Mouse (Mus musculus): ENCODE results near the gene Slc12a6. TPM values are rescaled to one million over a fixed set of nuclear protein-coding genes. Genes with fewer than 3 reads are reported as not detected.

The Slc12a6 gene
- polyA plus RNA-seq, 1 experiment from 2014 or later, result 7.4 TPM

DNA sequence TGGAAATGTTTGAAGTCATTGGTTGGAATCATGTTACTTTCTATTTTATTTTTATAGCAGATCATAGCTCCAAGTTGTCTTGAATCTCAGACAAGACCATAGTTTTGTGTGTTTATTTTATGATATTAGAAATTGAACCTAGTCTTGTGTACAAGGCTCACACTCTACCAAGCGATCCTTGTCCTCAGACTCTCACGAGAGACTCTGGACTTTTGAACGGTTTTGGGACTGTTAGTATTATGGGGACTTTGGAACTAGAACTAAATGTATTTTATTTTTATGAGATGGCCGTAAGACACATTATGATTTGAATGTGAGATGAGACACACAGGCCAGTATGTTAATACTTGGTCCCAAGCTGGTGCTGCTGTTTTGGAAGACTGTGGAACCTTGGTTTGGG, 32.6 kb downstream of the Slc12a6 start:
- H3K36me3 ChIP-seq, result no peaks in the 10 kb centered on the region
- no peaks in the 10 kb centered on the region for H3K27me3 ChIP-seq (ENCODE audit: low read depth, poor library complexity, severe bottlenecking)
- H3K27ac ChIP-seq (replicated peaks), result no peak overlapping the region
- no peaks in the 10 kb centered on the region for H3K9me3 ChIP-seq (replicated peaks)
- no peak overlapping the region for H3K4me3 ChIP-seq
- DNase-seq (ENCODE audit: low spot score), result no peak
- H3K4me1 ChIP-seq, result no peaks in the 10 kb centered on the region
- WGBS, result 94% methylated on average over 4 of the region's 4 CpGs

DNA sequence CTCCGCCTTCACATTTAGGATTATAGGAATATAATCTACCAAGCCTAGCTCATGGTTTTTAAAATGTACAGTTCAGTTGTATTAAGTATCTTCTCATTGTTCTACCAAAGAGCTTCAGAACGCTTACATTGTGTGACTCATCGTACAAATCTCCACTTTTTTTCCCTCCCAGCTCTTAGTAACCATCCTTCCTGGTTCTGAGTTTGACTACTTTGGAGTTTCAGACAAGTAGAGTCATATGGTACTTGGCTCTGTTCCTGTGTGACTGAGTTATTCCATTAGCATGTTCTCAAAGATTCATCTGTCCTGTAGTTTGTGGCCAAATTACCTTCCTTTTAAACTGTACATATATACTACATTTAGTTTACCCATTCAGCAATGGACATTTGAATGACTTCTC, 43.0 kb downstream of the Slc12a6 start:
- Histone ChIP-seq H3K27me3 (ENCODE audit: low read depth, poor library complexity, severe bottlenecking) (no peaks in the 10 kb centered on the region), H3K4me1 (no peaks in the 10 kb centered on the region), H3K27ac (replicated peaks) (no peak overlapping the region), H3K4me3 (no peak overlapping the region), H3K9me3 (replicated peaks) (no peaks in the 10 kb centered on the region), H3K36me3 (no peaks in the 10 kb centered on the region)
- 93% methylated on average over 3 of the region's 3 CpGs for WGBS
- DNase-seq (ENCODE audit: low spot score), result no peak

DNA sequence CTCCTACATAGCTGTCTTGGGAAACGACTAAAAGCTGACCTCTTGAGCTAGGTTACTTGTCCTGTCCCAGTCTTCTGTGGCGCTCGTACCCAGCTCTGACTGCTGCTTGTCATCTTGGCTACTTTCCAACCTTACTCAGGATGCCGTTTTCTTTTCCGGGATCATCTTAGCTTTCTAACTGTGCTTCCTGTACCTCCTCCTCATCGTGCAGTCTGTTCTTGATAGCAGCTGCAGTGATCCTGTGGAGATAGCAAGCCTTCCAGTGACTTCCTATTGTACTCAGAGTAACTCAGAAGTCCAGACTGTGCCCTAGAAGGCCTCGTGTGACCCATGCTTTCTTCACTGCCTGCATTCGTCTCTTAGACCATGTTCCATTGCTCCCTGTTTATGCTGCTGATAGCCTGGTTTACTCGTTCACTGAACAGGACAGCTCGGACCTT, 43.6 kb downstream of the Slc12a6 start:
- DNase-seq (ENCODE audit: low spot score), result no peak
- no peaks in the 10 kb centered on the region for H3K27me3 ChIP-seq (ENCODE audit: low read depth, poor library complexity, severe bottlenecking)
- WGBS, result 84% methylated on average over 10 of the region's 10 CpGs

DNA sequence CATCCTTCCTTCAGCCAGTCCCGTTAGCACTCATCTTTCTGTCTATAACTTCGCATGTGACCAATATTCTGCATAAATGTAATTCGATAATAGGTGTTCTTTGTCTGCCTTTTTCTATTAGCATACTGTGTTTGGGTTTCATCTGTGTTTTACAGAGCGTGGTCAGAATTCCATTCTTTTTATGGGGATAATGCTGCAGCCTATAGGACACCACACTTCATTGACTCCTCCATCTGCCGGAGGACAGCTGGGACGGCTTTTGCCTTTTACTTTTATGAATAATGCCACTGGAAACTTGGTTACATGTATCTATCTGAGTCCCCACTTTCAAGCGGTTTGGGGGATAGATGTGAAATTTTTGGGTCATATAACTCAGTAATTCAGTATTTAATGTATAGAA, 50.0 kb downstream of the Slc12a6 start:
- DNase-seq (ENCODE audit: low spot score), result no peak
- no peaks in the 10 kb centered on the region for H3K9me3 ChIP-seq (replicated peaks)
- H3K27ac ChIP-seq (replicated peaks), result no peak overlapping the region
- H3K36me3 ChIP-seq, result no peaks in the 10 kb centered on the region
- WGBS, result 91% methylated on average over 7 of the region's 7 CpGs
- H3K4me1 ChIP-seq, result no peaks in the 10 kb centered on the region
- H3K4me3 ChIP-seq, result no peak overlapping the region
- no peaks in the 10 kb centered on the region for H3K27me3 ChIP-seq (ENCODE audit: low read depth, poor library complexity, severe bottlenecking)

More for the DNA sequence above, 43.6 kb downstream of the Slc12a6 start:
- Histone ChIP-seq H3K4me3 (no peak overlapping the region), H3K27ac (replicated peaks) (no peak overlapping the region), H3K9me3 (replicated peaks) (no peaks in the 10 kb centered on the region), H3K4me1 (no peaks in the 10 kb centered on the region), H3K36me3 (no peaks in the 10 kb centered on the region)

DNA sequence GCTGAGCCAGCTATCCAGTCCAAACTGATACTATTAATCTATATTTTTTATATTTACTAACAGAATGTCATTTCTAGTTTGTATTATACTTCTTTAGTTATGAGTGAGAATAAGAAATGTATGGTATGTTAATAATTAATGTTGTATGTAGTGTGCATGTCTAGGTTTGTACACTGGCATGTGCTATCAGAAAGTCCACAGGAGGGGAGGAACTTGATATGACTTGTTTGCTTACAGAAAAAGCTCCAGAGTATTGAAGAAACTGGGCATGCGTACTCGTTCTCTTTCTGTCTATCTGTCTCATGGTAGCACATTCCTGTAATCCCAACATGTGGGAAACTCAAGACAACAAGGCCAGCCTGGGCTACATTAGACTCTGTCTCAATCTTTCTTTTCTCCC, 52.6 kb downstream of the Slc12a6 start:
- no peak for DNase-seq (ENCODE audit: low spot score)
- Histone ChIP-seq H3K4me3 (no peak overlapping the region), H3K9me3 (replicated peaks) (no peaks in the 10 kb centered on the region), H3K4me1 (no peaks in the 10 kb centered on the region), H3K27ac (replicated peaks) (no peak overlapping the region), H3K36me3 (no peaks in the 10 kb centered on the region), H3K27me3 (ENCODE audit: low read depth, poor library complexity, severe bottlenecking) (no peaks in the 10 kb centered on the region)
- 91% methylated on average over 2 of the region's 2 CpGs for WGBS

DNA sequence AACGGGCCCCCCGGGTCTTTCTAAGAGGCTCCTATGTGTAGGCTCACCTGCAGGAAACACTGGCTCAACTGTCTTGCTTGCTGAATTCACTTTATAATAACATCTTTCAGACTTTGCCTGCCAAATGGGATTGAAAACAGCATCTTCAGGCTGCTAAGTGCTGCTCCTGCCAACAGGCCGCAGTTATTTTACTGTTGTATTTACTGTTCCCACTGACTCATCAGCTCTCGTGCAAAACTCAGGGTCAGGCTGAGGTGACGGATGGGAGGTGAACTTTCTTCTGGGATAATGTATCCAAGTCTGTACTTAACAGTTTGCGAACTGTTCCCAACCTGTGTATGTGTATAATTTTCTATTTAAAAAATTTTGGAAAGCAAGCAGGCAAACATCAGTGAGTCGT, 53.3 kb downstream of the Slc12a6 start:
- Histone ChIP-seq H3K27me3 (ENCODE audit: low read depth, poor library complexity, severe bottlenecking) (no peaks in the 10 kb centered on the region), H3K4me3 (no peak overlapping the region), H3K27ac (replicated peaks) (no peak overlapping the region), H3K36me3 (no peaks in the 10 kb centered on the region), H3K4me1 (no peaks in the 10 kb centered on the region), H3K9me3 (replicated peaks) (no peaks in the 10 kb centered on the region)
- WGBS, result 89% methylated on average over 7 of the region's 7 CpGs
- no peak for DNase-seq (ENCODE audit: low spot score)

DNA sequence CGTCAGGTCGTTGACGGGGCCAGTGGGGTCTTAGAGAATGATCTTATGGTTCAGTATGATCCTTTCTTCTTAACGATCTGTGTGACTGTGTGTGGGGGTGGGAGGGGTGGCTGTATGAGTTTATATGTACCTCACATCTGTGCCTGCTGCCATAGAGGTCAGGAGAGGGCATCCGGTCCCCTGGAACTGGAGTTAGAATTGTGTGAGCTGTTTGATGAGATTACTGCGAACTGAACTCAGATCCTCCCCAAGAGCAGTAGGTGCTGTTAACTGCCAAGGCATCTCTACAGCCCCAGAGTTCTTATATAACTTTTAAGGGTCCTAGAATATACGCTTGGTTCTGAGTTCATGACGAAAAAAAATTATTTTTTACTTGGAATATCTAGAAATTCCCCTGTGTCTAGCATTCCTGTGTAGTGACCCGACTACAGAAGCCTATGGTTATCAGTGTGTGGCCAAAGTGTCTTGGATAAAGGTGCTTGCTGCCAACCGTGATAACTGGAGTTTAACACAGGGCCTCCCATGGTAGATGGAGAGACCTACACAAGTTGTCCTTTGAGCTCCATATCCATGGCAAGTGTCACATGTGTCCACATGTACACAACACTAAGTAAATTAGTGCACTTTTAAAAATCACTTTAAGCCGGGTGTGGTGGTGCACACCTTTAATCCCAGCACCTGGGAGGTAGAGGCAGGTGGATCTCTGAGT, 62.6 kb downstream of the Slc12a6 start:
- H3K4me3 ChIP-seq, result no peak overlapping the region
- no peaks in the 10 kb centered on the region for H3K27me3 ChIP-seq (ENCODE audit: low read depth, poor library complexity, severe bottlenecking)
- H3K9me3 ChIP-seq (replicated peaks), result no peaks in the 10 kb centered on the region
- no peak overlapping the region for H3K27ac ChIP-seq (replicated peaks)
- no peak for DNase-seq (ENCODE audit: low spot score)
- H3K4me1 ChIP-seq, result no peaks in the 10 kb centered on the region
- no peaks in the 10 kb centered on the region for H3K36me3 ChIP-seq
- 91% methylated on average over 11 of the region's 11 CpGs for WGBS

DNA sequence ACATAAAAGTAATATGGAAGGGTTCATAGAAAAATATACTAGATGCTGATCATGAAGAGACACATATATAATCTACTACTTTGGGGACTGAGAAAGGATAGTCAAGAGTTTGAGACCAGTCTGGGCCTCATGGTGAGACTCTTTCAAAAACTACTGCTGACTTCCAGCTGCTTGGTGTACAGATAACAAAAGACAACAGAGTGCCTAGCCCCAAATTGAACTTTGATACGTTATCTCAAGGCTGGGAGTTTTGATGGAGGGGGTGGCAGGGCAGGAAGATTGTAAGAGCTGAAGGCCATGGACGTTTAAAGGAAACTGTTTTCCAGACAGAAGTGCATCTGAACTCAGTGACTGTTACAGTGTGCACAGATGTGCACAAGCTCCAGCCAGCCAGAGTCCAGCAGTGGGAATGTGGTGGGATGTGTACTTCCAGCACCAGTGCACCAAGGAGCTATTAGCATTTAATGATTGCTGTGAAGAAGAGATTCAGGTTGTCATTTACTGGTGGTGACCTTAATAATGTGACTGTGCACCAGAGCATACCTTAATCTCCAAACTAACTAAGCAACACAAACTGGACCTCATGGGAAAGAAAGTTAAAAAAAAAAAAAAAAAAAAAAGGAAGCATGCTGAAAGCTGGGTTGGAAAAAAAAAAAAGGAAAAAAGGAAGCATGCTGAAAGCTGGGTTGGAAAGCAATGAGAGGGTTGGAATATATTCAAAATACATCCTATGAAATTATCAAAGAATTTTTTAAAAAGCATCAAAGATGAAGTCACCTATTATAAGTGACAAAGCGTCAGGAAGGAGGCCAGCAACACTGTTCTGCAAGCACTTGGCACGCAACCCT, 66.7 kb downstream of the Slc12a6 start:
- Histone ChIP-seq H3K4me1 (no peaks in the 10 kb centered on the region), H3K36me3 (peaks cover 19% of the 10 kb centered on the region), H3K4me3 (no peak overlapping the region), H3K27me3 (ENCODE audit: low read depth, poor library complexity, severe bottlenecking) (no peaks in the 10 kb centered on the region), H3K9me3 (replicated peaks) (no peaks in the 10 kb centered on the region), H3K27ac (replicated peaks) (no peak overlapping the region)
- no peak for DNase-seq (ENCODE audit: low spot score)
- WGBS, result 82% methylated on average over 4 of the region's 4 CpGs

DNA sequence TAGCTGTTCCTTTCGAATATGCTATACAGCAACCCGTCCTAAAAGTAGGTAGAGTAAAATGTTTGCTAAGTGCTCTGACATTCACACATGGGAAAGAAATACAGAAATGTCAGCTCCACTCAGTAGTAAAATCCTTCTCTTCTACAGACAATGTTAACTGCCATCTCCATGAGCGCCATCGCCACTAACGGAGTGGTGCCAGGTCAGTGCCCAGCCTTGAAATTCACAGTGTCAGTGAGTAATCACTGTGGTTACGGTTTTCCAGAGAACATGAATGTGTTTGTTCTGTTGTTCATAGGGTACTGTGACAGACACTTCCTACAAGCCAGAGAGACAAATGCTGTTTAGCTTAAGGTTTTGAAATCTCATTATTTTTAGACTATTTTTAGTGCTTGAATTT, 71.6 kb downstream of the Slc12a6 start:
- H3K27me3 ChIP-seq (ENCODE audit: low read depth, poor library complexity, severe bottlenecking), result no peaks in the 10 kb centered on the region
- 96% methylated on average over 6 of the region's 6 CpGs for WGBS

DNA sequence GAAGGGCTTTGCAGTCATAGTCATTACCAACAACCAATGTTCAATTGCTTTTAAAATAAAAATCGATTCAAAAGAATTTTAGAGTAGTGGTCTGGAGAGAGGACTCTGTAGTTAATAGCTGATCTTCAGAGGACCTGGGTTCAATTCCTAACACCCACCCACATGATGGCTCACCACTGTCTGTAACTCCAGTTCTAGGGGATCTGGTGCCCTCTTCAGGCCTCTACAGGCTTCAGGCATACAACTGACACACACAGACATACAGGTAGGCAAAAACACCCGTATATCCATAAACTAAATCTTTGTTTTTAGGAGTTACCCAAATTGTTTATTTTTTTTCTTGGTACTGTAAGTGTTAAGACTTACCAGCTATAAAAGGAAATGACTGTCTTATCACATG, 74.1 kb downstream of the Slc12a6 start:
- Histone ChIP-seq H3K27me3 (ENCODE audit: low read depth, poor library complexity, severe bottlenecking) (no peaks in the 10 kb centered on the region), H3K9me3 (replicated peaks) (no peaks in the 10 kb centered on the region), H3K4me3 (no peak overlapping the region), H3K36me3 (peaks cover 38% of the 10 kb centered on the region), H3K4me1 (no peaks in the 10 kb centered on the region), H3K27ac (replicated peaks) (no peak overlapping the region)
- 90% methylated on average over 2 of the region's 2 CpGs for WGBS
- DNase-seq (ENCODE audit: low spot score), result no peak

More for the DNA sequence above, 71.6 kb downstream of the Slc12a6 start:
- H3K27ac ChIP-seq (replicated peaks), result no peak overlapping the region
- no peak for DNase-seq (ENCODE audit: low spot score)
- H3K9me3 ChIP-seq (replicated peaks), result no peaks in the 10 kb centered on the region
- H3K4me1 ChIP-seq, result no peaks in the 10 kb centered on the region
- peaks cover 35% of the 10 kb centered on the region for H3K36me3 ChIP-seq
- no peak overlapping the region for H3K4me3 ChIP-seq

DNA sequence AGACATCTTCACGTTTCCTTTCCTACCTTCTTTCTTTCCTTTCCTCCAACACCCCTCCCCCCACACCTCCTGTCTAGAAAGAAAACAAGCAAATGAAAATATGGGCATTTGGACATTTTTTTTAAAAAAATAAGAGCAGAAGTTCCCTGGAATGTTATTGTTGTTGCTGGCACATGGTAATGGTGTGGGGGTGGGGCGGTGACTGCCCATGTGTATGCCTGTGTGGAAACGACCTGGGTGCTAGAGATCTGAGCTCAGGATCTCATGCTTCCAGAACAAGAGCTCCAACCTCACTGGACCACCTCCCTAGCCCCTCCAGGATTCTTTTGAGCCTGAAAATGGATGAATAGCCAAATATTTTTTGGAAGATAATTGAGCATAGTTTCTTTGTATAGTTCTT, 75.5 kb downstream of the Slc12a6 start:
- DNase-seq (ENCODE audit: low spot score), result no peak
- Histone ChIP-seq H3K27ac (replicated peaks) (no peak overlapping the region), H3K27me3 (ENCODE audit: low read depth, poor library complexity, severe bottlenecking) (no peaks in the 10 kb centered on the region), H3K4me3 (no peak overlapping the region), H3K9me3 (replicated peaks) (no peaks in the 10 kb centered on the region), H3K36me3 (peaks cover 32% of the 10 kb centered on the region), H3K4me1 (no peaks in the 10 kb centered on the region)
- 79% methylated on average over 3 of the region's 3 CpGs for WGBS

DNA sequence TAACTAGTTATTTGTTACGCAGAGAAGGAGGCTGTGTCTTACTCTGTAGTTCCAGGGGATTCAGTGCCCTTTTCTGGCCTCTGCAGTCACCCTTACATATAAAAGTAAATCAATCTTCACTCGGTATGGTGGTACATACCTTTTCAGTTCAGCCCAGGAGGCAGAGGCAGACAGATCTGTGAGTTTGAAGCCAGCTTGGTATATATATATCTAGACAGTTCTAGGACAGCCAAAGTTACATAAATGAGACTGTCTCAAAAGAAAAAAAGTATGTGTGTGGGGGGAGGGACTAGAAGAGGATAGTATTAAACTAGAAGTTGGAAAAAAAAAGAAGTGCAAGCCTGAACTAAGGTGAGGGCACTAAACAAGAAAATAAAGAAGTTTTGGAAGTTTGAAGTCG, 82.6 kb downstream of the Slc12a6 start:
- no peak overlapping the region for H3K27ac ChIP-seq (replicated peaks)
- no peaks in the 10 kb centered on the region for H3K9me3 ChIP-seq (replicated peaks)
- no peak overlapping the region for H3K4me3 ChIP-seq
- no peaks in the 10 kb centered on the region for H3K4me1 ChIP-seq
- 79% methylated on average over 3 of the region's 3 CpGs for WGBS
- H3K27me3 ChIP-seq (ENCODE audit: low read depth, poor library complexity, severe bottlenecking), result no peaks in the 10 kb centered on the region
- no peak for DNase-seq (ENCODE audit: low spot score)
- peaks cover 40% of the 10 kb centered on the region for H3K36me3 ChIP-seq

Data from midbrain, embryonic 10.5 days (tissue).